Mouse (Mus musculus): Measurements from ENCODE around the gene Slc12a5.

Slc12a5 gene

DNA sequence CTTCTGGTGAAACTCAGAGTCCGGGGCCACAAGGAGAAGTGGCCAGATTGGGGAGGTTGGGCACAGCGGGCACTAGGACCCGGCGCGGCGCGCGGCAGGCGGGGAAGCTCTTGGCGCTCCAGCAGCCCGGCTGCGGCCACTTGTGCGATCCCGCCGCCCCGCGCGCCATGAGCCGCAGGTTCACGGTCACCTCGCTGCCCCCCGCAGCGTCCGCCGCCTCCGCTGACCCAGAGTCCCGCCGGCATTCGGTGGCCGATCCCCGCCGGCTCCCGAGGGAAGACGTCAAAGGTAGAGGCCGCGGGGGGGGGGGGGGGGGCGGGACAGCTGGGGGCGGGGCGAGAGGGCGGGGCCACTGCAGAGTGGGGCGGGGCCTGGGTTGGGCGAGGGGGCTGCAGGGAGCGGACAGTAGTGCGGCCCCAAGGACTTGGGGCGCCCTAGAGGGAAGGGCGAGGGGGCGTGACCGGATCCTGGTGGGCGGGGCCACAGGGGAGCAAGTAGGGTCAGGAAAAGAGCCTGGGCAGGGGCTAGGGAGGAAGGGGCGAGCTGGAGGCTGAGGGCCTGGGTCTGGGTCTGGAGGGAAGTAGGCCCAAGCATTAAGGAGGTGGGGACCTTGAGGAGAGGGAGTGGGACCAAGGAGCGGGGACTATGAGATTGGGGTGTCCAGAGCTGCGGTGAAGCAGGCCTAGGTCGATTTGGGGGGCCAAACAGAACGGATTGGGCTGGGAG, at the start of gene Slc12a5:
Slc12a5 (plus strand) TSS at position 87 of the 726 bp plus-strand sequence.
- DNase-seq (ENCODE audit: extremely low read depth, low read depth) = no peak

DNA sequence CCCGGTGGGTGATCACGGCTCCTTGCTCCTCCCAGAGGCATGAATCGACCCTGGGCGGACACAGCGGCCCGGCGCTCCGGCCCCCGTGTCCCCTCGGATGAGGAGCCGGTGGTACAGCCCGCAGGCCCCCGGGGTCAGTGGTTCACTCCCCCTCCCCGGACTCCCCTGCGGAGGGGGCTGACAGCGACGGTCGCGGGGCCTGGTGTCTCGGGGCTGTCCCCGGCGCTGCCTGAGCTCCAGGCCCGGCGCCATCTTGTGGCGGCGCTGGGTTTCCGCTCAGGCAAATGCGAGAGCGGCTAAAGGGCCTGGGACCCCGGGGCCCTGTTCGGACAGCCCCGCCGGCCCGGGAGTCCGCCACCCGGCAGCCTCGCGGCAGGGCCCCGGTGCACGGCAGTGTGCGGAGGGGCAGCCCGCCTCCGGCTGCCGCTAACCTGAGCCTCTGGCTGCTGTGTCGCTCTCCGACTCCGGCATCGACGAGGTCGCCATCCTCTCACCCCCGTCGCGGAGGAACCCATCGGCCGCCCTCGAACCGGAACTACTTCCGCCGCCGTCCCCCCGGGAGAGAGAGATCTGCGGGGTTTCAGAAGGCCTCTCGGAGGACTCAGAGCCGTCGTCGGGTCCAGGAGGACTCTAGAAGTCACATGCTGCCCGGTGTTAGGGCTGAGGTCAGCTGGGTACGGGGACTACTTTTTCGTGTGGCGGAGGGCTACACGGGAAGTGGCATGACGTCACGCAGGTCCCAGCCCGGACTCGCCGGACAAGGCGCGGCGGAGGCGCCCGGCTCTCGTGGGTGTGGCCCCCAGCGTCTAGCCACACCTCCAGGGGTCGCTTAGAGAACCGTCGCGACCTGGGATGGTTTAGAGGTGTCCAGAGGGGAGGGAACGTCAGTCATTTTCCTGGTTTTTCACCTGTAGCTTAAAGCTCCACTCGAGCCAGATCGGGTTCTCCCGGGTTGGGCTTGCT, 49.2 kb upstream of the Slc12a5 start, which contains the start of gene Zfp335:
Zfp335 (minus strand) TSS at position 672 of the 963 bp plus-strand sequence.
- peak; percentile 74 for DNase-seq (ENCODE audit: extremely low read depth, low read depth)

DNA sequence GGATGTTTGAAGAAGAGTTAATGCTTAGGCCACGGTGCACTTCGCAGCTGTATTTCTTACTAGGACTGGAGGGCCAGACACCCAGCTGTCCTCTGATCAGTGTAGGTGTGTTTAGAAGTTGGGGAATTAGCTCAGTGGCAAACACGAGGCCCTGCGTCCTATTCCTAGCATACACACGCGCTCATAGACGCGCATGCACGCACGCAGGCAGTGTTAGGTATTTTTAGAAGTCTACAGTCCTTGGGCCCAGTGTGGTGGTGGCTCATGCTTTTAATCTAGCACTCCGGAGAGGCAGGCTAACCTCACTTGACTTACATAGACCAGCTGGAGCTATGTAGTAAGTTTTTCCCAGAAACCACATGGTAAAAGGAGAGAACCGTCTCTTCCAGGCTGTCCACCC, 48.5 kb upstream of the Slc12a5 start:
- DNase-seq (ENCODE audit: extremely low read depth, low read depth) = peak; percentile 53

DNA sequence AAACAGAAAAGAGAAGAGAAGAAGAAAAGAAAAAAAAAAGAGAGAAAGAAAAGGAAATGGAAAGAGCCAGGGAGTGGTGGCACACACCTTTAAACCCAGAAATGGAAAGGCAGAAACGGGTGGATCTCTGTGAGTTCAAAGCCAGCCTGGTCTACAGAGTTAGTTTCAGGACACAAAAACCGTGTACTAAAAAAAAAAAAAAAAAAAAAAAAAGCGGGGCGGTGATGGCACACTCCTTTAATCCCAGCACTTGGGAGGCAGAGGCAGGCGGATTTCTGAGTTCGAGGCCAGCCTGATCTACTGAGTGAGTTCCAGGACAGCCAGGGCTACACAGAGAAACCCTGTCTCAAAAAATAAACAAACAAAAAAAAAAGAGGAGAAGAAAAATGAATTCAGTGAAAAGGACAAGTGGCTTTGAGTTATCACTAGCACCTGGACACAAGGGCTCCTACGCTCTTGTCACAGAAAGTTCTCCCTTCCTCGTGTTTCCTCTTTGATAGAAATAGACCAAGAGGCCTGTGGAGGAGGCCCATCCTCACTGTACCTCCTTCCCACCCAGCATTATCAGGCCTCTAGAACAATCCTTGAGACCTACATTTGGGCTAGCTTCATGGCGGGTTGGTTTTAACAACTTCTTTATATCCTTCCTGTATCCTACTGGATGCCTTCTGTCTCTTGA, 47.7 kb upstream of the Slc12a5 start:
- peak; percentile 67 for DNase-seq (ENCODE audit: extremely low read depth, low read depth)

DNA sequence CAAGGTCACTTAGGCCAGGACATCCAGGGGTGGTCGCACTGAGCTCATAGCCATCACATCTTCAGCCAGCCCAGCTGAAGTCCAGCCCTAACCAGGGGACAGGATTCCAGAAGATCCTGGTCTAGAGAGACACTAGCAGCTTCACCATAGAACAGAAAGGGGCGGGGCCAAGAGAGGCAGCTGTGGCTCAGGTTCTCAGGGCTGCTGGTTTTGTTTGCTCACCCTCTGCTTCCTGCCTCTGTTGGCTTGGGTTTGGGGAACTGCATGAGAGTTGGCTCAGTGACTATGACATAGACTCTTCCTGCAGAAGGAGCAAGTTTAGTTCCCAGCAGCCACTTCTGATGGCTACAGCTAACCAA, 47.2 kb upstream of the Slc12a5 start:
- DNase-seq (ENCODE audit: extremely low read depth, low read depth) = peak; percentile 77

DNA sequence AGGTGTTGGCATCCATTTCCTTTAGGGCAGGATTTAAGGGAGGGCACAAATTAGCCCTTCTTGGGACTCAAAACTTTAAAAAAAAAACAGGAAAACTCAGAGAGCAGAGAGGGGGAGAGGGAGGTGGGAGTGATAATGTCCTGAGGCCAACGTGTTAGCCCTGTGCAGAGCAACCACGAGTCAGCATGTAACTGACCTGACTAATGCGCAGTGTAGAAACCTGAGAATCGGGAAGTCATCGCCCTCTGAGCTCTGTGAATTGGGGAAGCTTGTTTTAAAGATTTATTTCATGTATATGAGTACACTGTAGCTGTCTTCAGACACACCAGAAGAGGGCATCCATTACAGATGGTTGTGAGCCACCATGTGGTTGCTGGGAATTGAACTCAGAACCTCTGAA, 43.8 kb upstream of the Slc12a5 start:
- no peak for DNase-seq (ENCODE audit: extremely low read depth, low read depth)

DNA sequence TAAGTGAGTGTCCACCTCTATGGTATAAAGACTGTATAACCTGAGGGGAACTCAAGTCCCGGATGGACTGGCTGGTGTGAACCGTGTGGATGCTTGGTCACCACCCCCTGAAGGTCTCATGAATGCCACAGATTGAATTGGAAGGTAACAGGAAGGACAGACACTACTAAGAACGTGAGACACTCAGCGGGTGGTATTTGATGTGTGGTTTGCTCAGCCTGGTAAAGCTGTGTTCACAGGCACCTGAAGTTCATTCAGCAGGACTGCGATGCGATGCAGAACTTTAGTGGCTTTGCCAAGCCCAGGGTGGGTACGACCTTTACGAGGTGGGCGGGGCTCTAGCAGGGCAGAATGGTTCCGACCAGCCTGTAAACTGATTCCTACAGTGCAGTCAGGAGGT, 43.2 kb upstream of the Slc12a5 start:
- DNase-seq (ENCODE audit: extremely low read depth, low read depth) = no peak

DNA sequence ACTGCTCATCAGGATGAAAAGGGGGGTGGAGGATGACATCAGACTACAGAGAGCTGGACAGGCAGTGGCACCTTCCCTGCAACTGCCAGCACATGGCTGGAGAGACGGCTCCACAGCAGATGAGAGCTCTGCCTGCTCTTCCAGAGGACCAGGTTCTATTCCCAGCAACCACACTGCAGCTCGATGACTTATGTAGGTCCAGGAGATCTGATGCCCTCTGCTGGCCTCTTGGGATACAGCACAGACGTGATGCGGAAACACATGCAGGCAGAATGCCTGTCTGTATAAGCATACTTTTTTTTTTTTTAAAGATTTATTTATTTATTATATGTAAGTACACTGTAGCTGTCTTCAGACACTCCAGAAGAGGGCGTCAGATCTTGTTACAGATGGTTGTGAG, 42.3 kb upstream of the Slc12a5 start:
- peak; percentile 36 for DNase-seq (ENCODE audit: extremely low read depth, low read depth)

DNA sequence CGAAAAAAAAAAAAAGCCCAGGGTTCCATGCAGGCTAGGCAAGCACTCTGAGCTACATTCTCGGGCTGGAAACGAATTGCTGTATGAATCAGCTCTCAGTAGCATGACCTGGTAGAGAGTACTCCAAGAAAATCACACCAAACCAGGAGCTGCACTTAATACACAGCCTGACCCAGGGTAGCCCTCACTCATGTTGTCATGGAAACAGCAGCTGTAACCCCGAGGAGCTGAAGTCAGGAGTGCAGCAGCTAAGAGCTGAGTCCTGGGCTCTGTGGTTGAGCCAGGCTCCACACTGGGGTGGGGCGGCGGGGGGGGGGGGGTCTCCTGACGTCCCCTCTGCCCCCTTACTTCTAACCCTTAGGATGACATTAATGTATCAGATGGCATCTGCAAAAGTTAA, 38.6 kb upstream of the Slc12a5 start:
- no peak for DNase-seq (ENCODE audit: extremely low read depth, low read depth)

DNA sequence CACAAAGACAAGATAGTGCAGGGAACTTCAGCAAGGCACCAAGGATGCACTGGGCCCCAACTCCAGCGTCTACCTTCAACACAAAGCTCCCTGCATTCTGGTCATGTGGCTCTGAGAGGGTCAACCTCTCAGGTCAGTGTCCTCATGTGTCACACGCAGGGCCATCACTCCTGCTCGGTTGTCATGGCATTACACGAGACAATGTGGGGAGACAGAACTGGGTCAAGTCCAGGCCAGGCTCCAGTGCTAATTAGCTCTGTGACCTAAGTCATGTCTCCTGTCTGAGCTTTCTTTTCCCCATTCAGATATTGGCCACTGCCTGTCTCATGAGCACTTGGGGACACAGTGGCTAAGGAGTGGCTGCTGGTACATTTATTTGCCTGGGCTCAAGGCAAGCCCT, 37.3 kb upstream of the Slc12a5 start:
- no peak for DNase-seq (ENCODE audit: extremely low read depth, low read depth)

DNA sequence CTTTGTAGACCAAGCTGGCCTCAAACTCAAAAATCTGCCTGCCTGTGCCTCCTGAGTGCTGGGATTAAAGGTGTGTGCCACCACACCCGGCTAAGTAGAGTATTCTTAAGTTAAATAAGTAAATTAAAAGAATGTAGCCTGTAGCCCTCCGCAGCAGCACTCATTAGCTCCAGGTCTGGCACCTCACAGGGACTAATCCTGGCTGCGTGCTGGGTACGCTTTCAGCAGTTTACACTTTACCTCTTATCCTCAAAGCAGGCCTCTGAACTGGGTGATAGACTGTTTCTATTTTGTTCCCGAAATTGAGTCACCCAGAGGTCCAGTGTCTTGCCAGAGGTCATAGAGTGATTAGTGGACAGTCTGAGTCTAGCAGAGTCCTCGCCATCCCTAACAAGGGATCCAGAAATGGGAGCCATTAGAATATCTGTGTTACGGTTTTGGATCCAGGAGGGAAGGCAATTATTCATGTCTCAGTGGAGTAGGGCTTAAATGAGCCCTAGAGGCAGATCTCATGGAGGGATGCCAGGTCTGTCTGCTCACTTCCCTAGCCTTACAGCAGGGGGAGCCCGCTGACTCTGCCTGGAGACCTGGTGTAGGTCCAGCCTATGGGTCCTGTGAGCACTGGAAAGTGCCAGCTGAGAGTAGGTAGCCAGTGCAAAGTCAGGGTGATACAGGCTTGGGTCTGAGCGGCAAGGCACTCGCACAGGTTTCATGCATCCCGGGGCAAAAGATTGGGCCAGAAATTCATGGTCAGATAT, 36.3 kb upstream of the Slc12a5 start:
- DNase-seq (ENCODE audit: extremely low read depth, low read depth) = peak; percentile 55

DNA sequence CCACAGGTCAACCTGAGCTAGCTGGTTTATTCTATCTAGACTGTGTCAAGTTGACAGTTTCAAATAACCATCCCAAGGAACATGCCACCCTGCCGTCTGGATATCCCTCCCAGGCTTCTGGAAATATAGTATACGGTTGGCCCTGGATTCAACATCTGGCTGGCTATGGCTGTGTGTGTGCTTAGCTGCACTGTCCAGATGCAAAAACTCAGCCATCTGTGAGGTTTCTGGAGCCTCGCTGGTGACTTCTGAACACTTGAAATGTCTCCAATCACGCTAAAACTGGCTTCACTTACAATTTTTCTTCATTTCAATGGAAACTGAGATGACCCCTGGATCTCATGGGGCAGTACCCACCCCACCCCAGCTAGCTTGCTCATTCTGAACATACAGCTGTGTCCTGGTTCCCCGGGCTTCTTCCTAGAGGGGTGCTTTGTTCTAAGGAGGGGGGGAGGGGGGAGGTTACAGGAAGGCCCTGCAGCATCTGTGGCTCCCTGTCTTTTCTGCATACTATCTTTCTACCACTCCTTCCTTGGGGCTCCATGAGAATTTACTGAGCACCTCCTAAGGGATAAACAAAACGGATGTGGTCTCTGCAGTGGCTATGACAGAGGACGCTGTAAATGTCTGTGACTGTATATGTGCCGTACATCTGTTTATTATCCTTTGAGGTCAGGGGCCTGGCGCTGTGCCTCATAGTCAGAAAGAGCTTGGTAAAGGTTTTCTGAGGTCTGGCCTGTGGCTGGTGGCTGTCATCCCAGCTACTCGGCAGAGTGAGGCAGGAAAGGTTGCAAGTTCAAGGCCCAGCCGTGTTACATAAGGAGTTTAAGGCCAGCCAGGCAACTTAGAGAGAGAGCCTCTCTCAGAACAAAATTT, 29.7 kb upstream of the Slc12a5 start:
- no peak for DNase-seq (ENCODE audit: extremely low read depth, low read depth)

DNA sequence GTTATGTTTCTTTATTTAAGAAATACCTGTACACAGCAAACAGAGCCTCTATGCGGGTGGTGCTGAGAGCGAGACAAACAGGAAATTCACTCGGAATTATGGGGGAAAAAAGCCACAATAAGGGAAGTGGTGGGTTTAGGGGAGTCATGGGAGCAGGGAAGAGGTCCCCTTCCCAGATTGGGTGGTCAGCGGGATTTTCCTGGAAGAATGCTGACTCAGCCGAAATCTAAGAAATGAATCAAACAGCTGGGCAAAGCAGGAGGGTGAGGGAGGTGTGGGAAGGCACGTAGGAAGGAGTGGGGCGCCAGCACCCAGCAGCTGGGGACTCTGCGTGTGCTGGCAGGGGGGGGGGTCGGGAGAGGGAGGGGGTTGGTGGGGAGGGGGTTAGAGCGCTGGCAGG, 27.1 kb upstream of the Slc12a5 start:
- DNase-seq (ENCODE audit: extremely low read depth, low read depth) = no peak

DNA sequence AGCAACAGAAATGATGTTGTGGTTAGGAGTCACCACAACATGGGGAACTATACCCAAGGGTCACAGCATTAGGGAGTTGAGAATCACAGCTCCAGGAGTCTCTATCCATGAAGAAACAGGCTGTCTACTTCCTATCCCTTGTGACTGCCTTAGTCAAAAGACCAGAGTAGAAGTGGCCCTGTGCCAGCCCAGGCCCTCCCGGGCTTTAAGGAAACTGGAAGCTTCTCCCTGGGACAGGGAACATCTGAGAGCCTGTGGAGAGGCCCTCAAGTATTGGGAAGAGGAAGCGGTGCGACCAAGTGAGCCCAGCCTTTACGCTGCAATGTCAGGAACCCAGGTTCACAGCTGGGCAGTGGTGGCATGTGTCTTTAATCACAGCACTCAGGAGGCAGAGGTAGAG, 24.6 kb upstream of the Slc12a5 start:
- DNase-seq (ENCODE audit: extremely low read depth, low read depth) = no peak

DNA sequence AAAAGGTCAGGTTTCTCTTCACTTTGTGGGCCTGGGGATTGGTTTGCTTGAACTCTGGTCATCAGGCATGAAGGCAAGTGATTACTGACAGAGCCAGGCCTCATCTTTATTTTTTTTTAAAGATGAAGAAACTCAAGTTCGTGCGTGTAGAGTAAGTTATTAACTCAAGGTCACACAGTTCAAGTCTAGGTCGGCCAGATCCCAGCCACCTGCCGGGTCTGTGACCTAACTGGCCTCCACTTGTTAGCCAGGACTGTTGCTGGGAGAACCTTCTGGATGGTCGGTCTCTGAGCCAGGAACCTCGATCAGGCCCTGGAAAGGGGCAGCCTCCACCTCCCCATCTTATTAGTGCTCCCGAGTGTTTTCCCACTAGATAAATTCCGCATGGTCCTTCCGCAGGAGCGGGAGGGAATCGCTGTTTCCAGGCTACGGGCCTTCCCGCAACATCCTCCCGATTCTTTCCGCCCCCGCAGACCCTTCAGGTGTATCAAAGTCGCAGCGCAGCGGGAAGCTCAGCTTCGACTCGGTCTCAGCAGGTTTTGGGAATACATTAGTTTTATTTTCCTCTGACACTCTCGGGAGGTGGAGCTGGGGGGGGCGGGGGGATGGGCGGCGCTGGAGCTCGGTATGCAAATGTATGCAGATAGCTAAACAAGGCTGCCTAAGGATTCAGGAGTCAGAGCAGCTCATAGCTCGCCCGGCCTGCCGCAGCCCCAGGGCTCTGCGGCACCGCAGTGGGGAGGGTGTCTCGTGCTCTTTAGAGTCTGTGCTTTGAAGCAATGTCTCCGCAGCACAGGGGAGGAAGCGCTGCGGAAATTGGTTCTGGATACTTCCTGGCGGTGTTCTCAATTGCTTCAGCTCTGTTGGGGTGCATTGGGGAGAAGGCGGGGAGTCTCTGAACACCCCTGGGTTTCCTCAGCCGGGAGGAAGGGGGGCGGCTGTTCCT, 22.2 kb upstream of the Slc12a5 start:
- no peak for DNase-seq (ENCODE audit: extremely low read depth, low read depth)

DNA sequence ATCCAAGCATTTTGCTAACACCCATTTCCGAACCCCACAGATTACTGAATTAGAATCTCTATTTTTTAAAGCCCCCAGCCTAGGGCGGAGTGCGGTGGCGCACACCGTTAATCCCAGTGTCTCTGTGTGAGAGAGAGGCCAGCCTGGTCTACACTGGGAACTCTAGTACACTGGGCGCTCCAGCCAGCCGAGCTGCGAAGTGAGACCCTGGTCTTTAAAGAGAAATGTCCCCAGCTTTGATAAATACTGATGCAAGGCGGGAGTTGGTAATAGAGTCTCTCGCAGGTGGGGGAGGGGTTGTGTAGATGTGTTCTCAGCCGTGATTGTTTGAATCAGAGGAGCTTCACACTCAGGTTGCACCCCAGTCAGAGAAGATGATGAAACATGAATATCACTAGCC, 21.5 kb upstream of the Slc12a5 start:
- no peak for DNase-seq (ENCODE audit: extremely low read depth, low read depth)

DNA sequence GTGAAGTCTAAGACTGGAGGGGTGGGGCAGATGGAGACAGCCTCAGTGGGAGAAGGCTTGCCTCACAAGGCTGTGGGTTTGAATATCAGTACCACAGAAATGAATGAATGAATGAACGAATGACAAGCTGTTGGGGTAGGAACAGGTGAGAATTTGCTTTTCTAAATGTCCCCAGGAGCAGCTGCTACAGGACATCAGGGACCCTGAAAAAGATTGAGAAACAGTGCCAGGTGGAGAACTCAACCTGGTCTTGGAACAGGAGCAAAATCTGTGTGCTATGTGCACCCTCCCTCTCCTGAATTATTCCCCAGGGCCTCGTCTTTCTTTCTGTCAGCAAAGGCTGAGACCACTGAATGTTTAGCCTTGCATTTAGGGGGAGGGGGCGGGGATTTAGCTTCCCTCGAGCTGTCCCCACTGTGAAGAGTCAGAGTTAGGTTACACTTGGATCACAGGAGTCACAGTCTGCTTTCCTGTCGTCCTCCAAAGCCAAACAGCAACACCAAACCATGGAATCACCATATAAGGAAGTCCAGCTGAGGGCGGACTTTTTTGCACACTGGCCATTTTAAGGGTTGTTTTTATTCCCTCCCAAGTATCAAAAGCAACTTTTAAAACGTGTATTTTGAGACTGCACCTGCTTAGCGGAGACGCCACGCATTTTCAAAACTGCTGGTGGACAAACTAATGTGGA, 20.3 kb upstream of the Slc12a5 start, which contains the start of gene Mmp9:
Mmp9 (plus strand) TSS at position 641 of the 691 bp plus-strand sequence.
- no peak for DNase-seq (ENCODE audit: extremely low read depth, low read depth)

DNA sequence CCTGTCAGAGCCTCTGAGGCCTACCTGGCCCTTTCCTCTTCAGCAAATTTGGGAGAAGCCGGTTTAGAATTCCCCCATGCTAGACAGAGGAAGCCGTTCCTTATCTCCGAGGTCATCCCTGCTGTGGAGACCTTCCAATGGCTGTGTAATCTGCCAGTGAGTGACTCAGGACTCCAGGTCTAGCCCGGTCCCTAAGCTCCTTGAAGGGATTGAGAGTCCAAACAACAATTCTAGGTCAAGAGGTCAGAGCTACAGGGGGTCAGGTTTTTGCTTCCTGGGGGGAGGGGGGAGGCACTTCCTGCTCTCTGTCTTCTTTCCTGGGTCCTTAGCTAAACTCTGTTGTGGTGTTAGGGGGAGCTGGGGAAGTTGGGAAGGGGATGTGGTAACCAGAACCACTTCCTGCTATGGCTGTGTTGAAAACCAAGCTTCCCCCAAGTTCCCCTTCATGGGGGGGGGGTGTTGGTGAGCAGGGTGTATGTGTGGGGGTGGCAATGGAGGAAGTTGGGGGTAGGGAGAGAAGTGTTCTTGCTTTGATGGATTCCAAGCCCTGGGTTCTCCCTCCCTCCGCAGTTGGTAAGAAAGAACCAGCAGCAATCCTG, 17.8 kb upstream of the Slc12a5 start:
- DNase-seq (ENCODE audit: extremely low read depth, low read depth) = peak; percentile 77

Measured in MEL-GATA-1-ER (cell line).